Mouse (Mus musculus) megakaryocyte, embryonic 14.5 days (primary cell): ENCODE data around the gene Ttc25.

Source experiments
- FLI1 ChIP-seq: IDR thresholded peaks from 2 replicates; pipeline ENCODE4 v1.6.1; 2012; ENCODE audit warnings: low read length, inconsistent platforms, mixed read lengths
- GATA1 ChIP-seq: IDR thresholded peaks from 3 replicates; pipeline ENCODE4 v1.6.1; 2012; ENCODE audit warnings: mixed read lengths, low read length, inconsistent platforms, borderline replicate concordance

DNA sequence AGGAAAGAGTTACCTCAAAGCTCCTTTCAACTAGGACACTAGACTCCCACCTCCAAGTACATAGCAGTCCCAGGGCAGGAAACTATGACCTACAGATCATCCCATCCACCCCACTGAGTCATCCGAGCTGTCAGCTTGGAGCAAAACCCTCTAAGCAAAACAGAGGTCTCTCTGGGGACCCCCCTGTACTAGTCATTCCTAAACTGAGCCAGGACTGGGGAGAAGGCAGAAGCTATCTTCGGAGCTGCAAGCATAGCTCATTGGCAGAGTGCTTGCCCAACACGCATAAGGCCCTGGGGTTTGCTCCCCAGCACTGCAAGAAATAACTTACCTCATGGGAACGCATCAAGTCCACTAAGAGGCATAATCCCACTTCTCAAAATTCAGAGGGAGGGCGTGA is 21.0 kb upstream of the Ttc25 start:
- TF ChIP-seq GATA1: no peak
- TF ChIP-seq FLI1: no peak
